Mouse (Mus musculus) forelimb bud, embryonic 11.5 days (tissue): ENCODE measurements around the gene Gm128.
A peak's percentile ranks its signal among the peaks of the same experiment; 100 is the strongest.
"Not testable (repeated sequence)": the region's sequence is repeated elsewhere in the genome, so short reads cannot be mapped to it uniquely, and the experiment has no call there.

ENCODE experiments used
- DNase-seq: peaks from one replicate; pipeline ENCODE4 v3.0.0-alpha.2; 2012; ENCODE audit warnings: low read depth, low spot score

The Gm128 gene

DNA sequence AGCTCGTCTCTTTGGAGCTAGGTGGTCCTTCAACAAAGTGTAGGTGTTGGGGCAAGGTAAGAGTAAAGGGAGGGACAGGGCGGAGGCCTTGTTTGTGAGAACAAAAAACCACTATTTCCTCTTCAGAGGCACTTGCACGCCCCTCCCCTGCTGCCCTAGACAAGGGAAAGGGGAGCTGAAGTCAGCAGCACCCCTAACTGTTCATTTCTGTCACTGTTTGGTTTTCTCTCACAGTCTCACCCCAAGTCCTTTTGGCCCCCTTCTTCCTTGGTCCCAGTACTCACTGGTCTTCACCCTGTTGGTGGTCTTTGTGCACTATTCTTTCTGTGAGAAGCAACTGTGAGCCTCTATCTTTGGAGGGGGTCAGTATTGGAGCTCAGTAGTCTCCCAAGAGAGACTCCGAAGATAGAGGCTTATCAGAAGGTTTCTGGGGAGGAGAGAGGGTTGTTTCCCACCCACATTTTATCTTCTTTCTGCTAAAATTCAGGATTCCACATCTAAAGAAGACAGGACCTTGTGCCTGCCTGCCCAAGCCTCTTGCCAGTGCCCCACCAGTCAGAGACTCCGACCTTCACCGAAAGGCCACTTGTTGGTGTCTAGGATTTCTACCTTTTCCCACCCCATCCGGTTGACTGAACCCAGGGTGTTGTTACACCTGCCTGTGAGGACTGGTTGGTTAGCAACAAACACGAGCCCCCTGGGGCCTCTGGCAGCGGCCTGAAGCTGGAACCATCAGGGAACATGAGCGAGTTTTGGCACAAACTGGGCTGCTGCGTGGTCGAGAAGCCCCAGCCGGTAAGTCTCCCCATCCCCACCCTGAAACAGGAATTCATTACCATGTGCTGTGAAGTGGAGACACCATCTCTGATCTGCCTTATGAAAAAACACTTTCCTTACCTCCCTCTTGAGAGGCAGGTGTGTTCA is 9.8 kb downstream of the Gm128 start, which contains the start of gene Mllt11:
Mllt11 (minus strand) TSS at position 874 of the 924 bp plus-strand sequence.
- DNase-seq, result no peak

DNA sequence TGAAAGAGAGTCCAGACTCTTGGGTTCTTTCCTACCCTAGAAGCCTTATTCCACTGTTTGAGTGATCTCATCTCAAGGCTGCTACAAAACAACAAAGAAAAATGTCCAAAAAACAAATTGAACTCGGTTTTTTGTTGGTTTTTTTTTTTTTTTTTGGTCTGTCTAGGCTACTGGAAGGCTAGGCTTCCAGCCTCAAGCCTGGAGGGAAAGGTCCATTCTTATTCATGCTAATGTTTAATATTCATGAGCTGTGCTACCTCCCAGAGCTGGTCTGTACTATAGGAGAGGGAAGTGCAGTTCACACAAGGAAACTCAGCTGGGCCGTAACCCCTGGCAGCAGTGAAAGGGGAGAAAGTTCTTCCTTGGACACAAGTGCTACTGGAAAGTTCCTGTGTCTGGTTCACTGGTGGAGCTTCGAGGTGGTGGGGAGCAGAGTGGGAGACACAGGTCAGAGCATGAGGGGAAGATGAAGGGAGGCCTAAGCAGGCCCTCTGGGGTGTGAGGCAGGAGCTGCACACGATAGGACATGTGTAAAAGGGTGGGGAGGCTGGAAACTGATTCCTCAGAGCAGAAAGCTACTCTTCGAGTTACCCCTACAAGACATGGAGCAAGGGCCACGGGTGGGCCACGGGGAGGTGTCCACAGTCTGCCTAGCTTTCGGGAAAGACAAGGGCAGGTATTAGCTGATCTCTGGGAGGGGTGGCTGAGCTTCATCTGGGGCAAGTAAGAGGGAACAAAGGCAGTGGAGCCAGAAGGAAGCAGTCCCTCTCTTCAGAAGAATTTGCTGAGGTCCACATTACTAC is 10.7 kb downstream of the Gm128 start:
- no peak for DNase-seq

- no peak for DNase-seq
Observed at GRCm38 (mm10) chr3:95229781-95230494, 11.5 kb downstream of the Gm128 start.

GRCm38 (mm10) chr3:95228894-95229780 is 12.3 kb downstream of the Gm128 start:
- no peak for DNase-seq

GRCm38 (mm10) chr3:95228148-95228893 is 13.1 kb downstream of the Gm128 start, which contains the start of gene Cdc42se1:
Gene Cdc42se1 (plus strand): TSS chr3:95228732.
- DNase-seq, result peak; percentile 78

GRCm38 (mm10) chr3:95227214-95227613 is 14.2 kb downstream of the Gm128 start:
- DNase-seq, result no peak

- peak; percentile 73 for DNase-seq
Observed at GRCm38 (mm10) chr3:95224295-95224694, 17.1 kb downstream of the Gm128 start.

- no peak for DNase-seq
Observed at GRCm38 (mm10) chr3:95223041-95223440, 18.4 kb downstream of the Gm128 start.

DNA sequence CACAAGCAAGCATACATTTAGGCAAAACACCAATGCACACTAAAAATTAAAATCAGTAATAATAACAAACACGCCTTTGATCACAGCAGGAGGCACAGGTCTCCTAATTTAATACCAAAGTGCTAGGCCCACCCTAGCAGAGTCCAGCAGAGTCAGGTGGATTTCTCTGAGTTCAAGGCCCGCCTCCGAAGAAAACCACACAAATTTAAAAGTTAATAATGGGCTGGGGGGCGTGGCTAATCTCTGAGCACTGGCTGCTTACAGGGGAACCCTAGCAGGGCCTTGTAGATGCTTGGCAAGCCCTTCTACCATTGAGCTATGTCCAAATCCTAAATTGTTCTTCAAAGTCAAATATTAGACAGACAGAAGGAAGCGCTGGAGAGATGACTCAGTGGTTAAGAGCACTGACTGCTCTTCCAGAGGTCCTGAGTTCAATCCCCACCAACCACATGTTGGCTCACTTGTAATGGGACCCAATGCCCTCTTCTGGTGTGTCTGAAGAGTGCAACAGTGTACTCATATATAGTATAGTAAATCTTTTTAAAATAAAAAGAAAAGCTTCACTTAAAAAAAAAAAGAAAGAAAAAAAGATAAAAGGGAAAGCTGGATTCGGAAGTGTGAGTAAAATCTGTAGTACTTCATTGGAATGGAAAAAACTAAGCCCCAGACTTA is 22.8 kb downstream of the Gm128 start:
- DNase-seq, result no peak

DNA sequence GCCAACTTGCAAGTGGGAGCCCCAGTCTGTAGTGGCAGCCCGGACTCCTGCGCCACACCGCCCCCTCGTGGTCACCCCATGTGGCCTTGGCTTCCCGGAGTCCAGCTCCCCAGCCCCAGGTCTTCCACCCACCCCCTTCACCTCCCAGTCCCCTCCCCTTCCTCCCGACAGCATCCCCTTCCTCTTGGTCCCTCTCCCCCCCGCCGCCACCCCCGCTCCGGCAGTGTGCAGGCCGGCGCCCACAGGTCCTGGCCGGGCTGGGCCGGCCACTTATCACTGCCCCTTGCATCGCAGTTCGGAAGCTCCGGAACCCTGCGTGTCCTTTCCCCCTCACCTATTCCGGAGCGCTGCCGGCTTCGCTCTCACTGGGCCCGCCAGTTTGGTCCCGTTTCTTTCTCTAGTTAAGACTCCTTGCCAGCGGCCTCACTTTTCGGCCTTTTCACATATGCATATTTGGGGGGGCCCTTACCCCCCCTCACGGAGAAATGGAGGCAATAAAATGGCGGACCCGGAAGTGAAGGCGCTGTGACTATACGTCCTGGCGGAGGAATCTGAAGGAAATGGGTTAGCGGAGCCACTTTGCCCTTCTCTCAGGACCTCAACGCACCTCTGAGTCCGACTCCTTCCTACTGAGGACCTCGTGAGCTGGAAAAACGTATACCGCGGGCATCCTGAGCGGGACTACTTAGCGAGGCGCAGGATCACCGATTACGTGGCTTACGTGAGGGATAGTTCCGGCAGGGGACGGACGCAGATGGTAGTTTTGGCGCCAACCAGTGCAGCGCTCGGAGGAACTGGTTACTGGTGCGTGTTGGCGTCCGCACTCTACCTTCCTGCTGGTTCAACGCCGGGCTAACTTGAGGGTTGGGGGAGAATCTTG is 23.9 kb downstream of the Gm128 start, which contains the start of gene Gabpb2:
Gabpb2 (minus strand) TSS at position 662 of the 880 bp plus-strand sequence.
- DNase-seq, result peak; percentile 96

DNA sequence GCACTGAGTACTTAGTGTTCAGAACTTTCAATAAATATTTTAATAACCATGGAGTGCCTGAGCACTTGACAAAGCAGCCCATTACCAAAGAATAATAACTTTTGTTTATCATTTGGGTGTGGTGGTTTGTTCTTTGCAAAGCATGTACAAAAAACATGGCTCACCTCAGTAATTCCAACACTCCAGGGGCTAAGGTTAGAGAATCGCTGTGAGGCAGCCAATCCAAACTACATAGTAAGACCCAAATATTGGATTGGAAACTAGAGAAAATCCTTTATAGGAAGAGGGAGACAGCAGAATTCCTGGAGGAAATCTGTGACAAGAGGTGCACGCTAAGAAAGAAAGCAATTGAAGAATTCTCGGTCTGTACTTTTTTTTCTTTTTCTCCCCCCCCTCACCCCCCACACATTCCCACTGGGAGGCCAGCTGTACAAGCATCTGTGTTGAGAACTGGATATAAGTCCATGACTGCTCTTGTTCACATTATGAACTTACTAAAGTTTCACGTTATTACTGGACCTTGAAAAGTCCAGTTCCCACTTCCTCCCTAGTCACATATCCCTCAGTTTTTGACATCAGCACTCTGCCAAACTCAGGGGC is 24.6 kb downstream of the Gm128 start:
- no peak for DNase-seq

DNA sequence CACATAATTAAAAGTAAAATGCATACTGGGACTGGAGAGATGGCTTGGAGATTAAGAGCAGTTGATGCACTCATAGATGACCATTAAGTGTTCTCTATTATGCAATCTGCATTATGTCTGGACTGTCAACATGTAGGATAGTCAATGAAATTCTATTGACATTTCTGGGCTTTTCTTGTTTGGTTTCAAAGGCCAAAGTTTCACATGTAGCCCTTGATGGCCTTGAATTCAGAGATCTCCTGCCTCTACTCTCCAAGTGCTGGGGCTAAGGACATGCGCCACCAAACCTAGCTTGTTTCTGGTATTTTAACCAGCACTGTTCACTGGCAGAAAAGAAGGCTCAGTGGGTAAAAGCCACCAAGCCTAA is 27.8 kb downstream of the Gm128 start:
- no peak for DNase-seq

GRCm38 (mm10) chr3:95212889-95213608 is 28.3 kb downstream of the Gm128 start:
- not testable (repeated sequence) for DNase-seq

- DNase-seq, result no peak
Observed at GRCm38 (mm10) chr3:95210585-95210984, 30.8 kb downstream of the Gm128 start.

DNA sequence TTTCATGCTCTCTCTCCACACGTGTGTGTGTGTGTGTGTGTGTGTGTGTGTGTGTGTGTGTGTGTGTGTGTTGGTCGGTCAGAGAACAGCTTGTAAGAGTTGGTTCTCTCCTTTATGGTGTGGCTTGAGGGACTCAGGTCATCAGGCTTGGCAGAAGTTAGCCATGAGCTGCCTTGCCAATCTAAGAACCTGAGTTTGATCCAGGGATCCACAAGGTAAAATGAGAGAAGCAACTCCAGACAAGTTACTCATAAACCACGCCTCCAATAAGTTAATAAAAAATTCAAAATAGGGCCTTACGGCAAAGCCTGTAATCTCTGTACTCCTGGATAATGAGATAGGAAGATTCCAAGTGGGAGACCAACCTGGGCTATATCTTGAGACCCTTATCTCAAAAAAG is 33.1 kb downstream of the Gm128 start:
- no peak for DNase-seq

- no peak for DNase-seq
Observed at GRCm38 (mm10) chr3:95203880-95204279, 37.5 kb downstream of the Gm128 start.

- no peak for DNase-seq
Observed at GRCm38 (mm10) chr3:95200562-95200961, 40.8 kb downstream of the Gm128 start.
